Mouse (Mus musculus): ENCODE measurements at regions not wholly inside any gene's neighbourhood (a gene's known extent, or its start where the extent isn't known, plus 50 kb on each side); places are given as distances from the start of the nearest gene placed in this dataset.

DNA sequence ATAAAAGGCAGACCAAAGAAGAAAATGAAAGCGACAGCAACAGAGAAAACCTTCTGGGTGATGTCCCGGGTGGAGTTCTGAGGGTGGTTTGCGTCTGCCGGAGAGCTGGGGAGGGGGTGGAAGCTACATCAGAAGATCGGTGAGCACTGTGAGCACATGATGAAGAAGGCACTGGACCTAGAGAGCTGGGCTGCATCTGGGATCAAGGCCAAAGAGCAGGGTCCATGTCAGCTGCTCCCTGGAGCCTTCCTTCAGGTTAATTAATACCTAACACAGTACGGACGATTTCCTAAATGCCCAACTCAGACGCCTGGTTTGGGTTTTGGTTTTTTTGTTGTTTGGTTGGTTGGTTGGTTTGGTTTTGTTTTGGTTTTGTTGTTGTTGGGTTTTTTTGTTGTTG lies 228.6 kb upstream of the Zfp637 start:
- DNase-seq (ENCODE audit: low spot score), result peak; percentile 30
- H3K27ac ChIP-seq, result no peak overlapping the region

DNA sequence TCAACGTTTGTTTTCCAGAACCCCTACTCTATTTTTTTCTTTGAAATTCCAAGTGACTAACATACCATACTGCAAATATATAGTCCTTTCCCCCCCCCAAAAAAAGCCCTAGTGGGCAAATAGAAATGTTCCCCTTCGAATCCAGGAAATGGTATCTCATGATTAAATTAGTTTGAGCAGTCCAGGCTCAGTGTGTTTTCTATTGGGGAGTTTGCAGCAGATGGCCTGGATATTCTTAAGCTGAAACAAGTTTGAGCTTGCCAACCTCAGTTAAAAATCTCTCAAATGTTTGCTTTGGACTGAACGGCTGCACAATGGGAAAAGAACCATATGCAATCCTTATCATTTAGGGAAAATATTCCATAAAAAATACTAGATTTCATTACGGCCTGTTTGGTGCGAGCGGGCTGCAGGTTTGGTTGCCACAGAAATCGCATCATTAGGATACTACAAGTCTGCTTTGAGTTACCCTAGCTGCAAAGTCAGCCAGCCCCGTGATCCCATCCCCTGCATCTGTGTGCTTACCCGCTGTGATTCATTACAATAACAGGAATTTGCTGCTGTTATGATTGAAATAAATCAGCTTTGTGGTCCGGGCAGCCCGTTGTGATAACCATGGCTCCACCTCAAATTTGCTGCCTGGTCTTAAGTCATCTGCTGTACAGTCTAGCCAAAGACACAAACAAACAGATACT lies 227.2 kb upstream of the Zfp637 start:
- Histone ChIP-seq H3K36me3 (no peaks in the 10 kb centered on the region), H3K4me1 (peaks cover 18% of the 10 kb centered on the region), H3K27me3 (ENCODE audit: insufficient read depth, poor library complexity, severe bottlenecking) (peaks cover 88% of the 10 kb centered on the region), H3K9me3 (no peaks in the 10 kb centered on the region), H3K4me3 (no peak overlapping the region), H3K27ac (no peak overlapping the region)
- 82% methylated on average over 11 of the region's 11 CpGs for WGBS
- peak; percentile 41 for DNase-seq (ENCODE audit: low spot score)

More for the DNA sequence above, 228.6 kb upstream of the Zfp637 start:
- H3K4me1 ChIP-seq, result peaks cover 15% of the 10 kb centered on the region
- H3K4me3 ChIP-seq, result no peak overlapping the region
- 83% methylated on average over 8 of the region's 8 CpGs for whole genome bisulfite sequencing
- no peaks in the 10 kb centered on the region for H3K36me3 ChIP-seq
- H3K27me3 ChIP-seq (ENCODE audit: insufficient read depth, poor library complexity, severe bottlenecking), result peaks cover 90% of the 10 kb centered on the region
- peaks cover 4% of the 10 kb centered on the region; the same call in 1 of the 2 replicates for H3K9me3 ChIP-seq

DNA sequence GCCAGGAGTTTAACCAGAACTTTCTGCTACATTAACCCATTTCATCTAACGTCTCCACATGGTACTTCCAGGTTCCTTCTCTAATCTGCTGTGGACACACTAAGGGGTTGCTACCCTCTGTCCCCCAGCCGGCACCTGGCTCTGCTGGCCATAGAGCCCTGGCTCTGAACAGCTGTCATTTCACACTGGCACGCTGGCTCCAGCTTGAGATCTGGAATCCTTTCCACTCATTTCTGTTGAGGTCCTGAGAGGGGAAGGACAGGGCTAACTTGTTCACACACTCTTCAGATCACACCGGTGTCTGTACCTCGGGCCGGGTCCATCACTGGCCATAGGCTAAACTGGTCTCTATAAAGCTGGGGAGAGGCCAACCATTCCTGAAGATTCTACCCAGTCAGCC lies 226.6 kb upstream of the Zfp637 start:
- H3K27ac ChIP-seq, result no peak overlapping the region
- whole genome bisulfite sequencing, result 76% methylated on average over 6 of the region's 6 CpGs
- no peak overlapping the region for H3K4me3 ChIP-seq
- peak; percentile 61 for DNase-seq (ENCODE audit: low spot score)
- H3K27me3 ChIP-seq (ENCODE audit: insufficient read depth, poor library complexity, severe bottlenecking), result peaks cover 88% of the 10 kb centered on the region
- no peaks in the 10 kb centered on the region for H3K36me3 ChIP-seq
- H3K4me1 ChIP-seq, result peaks cover 18% of the 10 kb centered on the region
- no peaks in the 10 kb centered on the region for H3K9me3 ChIP-seq

DNA sequence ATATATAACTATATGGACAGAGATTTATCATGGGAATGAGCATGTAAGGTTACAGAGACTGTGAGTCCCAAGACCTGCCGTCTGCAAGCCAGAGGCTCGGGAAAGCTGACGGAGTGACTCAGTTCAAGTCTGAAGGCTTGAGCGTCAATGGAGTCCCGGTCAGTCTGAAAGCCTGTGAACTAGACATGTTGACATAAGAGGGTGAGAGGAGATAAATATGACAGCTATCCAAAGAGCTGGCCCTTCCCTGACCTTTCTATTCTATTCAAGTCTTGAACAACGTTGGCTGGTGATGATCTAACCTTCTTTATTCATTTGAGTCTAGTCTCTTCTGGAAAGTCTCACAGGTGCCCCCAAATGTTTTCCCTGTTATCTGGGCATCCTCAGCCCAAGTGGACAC lies 223.8 kb upstream of the Zfp637 start:
- H3K9me3 ChIP-seq, result no peaks in the 10 kb centered on the region
- no peak overlapping the region for H3K4me3 ChIP-seq
- H3K36me3 ChIP-seq, result no peaks in the 10 kb centered on the region
- DNase-seq (ENCODE audit: low spot score), result peak; percentile 74
- peaks cover 10% of the 10 kb centered on the region; the same call in 1 of the 2 replicates for H3K4me1 ChIP-seq
- WGBS, result 27% methylated on average over 6 of the region's 6 CpGs
- H3K27me3 ChIP-seq (ENCODE audit: insufficient read depth, poor library complexity, severe bottlenecking), result peaks cover 90% of the 10 kb centered on the region
- no peak overlapping the region for H3K27ac ChIP-seq

DNA sequence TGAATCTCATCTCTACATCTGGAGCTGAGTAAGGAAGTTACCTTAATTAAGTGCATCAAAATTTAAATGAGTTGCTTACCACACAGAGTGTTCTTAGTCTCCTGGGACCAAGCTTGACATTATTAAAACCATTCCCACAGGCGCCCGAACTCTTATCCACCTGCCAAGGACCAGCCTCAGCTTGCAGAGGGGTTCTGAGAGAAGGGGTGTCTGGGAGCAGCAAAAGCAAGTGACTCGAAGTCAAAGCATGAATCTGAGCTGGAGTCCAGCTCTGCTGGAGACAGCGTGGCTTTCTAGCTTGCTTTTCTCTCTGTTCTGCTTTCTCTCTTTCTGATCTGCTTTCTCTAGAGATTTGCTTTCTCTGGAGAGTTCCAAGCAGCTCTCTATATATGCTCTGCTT lies 223.0 kb upstream of the Zfp637 start:
- H3K27ac ChIP-seq, result no peak overlapping the region
- H3K4me3 ChIP-seq, result no peak overlapping the region
- 75% methylated on average over 4 of the region's 4 CpGs for WGBS
- H3K36me3 ChIP-seq, result no peaks in the 10 kb centered on the region
- no peaks in the 10 kb centered on the region for H3K9me3 ChIP-seq
- H3K4me1 ChIP-seq, result peaks cover 10% of the 10 kb centered on the region; the same call in 1 of the 2 replicates
- DNase-seq (ENCODE audit: low spot score), result peak; percentile 70
- H3K27me3 ChIP-seq (ENCODE audit: insufficient read depth, poor library complexity, severe bottlenecking), result peaks cover 90% of the 10 kb centered on the region

DNA sequence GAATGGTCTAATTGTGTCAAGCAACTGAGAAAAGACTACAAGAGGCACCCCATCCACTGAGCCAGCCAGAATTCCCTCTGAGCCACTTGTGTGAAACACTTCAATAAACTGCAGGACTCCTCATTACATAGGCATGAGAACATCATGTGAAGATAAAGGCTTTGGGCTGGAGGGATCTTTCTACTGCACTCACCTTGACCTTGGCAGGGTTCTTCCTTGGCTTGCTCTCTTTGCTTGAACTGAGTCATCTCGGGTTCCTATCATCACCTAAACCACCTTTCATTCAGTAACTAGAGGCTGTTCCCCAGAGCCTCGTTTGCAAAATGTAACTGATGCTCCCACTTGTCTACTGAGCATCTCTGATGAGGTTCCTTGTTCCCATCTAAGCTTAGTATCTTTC lies 221.4 kb upstream of the Zfp637 start:
- Histone ChIP-seq H3K4me3 (no peak overlapping the region), H3K9me3 (no peaks in the 10 kb centered on the region), H3K27me3 (ENCODE audit: insufficient read depth, poor library complexity, severe bottlenecking) (peaks cover 90% of the 10 kb centered on the region), H3K36me3 (no peaks in the 10 kb centered on the region), H3K27ac (no peak overlapping the region), H3K4me1 (peaks cover 7% of the 10 kb centered on the region; the same call in 1 of the 2 replicates)
- DNase-seq (ENCODE audit: low spot score), result peak; percentile 51
- WGBS, result 61% methylated on average over 2 of the region's 2 CpGs

DNA sequence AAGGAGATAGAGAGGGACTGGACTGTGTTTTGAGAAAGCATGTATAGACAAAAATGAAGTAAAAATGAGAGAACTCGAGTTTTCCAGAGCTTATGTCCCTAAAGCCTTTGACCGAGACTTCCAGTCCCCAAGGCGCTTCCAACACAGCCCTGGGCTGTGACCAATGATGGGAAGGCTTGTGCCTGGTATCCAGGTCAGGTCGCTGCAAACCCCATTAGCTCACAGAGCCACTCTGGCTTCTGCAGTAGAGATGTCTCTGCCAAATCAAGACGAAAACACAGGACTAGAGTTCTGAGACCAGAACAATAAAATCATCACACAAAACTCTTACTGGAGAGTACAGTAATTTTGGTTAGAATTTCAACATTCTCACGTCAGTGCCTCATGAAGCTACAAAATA lies 218.5 kb upstream of the Zfp637 start:
- no peaks in the 10 kb centered on the region for H3K9me3 ChIP-seq
- DNase-seq (ENCODE audit: low spot score), result no peak
- no peak overlapping the region for H3K4me3 ChIP-seq
- no peaks in the 10 kb centered on the region for H3K36me3 ChIP-seq
- peaks cover 88% of the 10 kb centered on the region for H3K27me3 ChIP-seq (ENCODE audit: insufficient read depth, poor library complexity, severe bottlenecking)
- H3K4me1 ChIP-seq, result peaks cover 3% of the 10 kb centered on the region
- WGBS, result 69% methylated on average over 6 of the region's 6 CpGs
- H3K27ac ChIP-seq, result no peak overlapping the region

DNA sequence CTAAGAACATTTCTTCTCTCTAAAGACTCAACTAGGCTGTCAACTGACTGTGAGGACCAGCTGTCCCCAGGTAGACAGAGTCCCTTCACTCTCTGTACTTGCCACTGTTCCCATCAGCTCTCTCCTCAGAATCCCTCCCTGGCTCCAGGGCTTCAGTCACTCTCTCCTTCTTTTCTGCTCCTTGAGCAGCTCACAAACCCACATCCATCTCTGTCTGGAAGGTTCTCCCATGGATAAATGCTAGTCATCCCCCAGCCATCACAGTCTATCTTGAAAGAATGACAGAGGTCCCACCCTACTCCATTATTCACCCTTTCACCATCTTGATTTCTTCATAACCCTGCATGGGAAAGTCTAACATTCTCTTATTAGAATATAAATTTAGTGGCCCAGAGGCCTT lies 218.0 kb upstream of the Zfp637 start:
- DNase-seq (ENCODE audit: low spot score), result peak; percentile 42
- peaks cover 91% of the 10 kb centered on the region for H3K27me3 ChIP-seq (ENCODE audit: insufficient read depth, poor library complexity, severe bottlenecking)
- H3K9me3 ChIP-seq, result no peaks in the 10 kb centered on the region

DNA sequence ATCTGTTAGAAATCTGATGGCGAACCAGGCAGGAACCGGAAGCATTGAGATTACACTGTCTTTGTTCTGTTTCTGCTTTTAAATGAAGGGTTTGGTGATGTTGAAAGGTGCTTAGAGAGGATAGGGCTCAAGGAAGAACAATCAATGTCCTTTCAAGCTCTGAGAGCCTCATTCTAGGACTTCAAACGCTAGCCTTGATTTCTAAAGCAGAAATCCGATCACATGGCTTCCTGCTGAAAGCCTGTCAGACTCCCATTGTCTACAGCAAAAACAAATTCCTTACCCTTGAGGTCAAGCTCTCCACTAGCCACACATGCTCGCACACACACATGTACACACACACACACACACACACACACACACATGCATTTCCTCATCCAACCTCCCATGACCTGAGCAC lies 215.3 kb upstream of the Zfp637 start:
- Histone ChIP-seq H3K4me1 (no peaks in the 10 kb centered on the region; the same call in 1 of the 2 replicates), H3K27ac (no peak overlapping the region), H3K4me3 (no peak overlapping the region), H3K27me3 (ENCODE audit: insufficient read depth, poor library complexity, severe bottlenecking) (peaks cover 64% of the 10 kb centered on the region), H3K9me3 (no peaks in the 10 kb centered on the region), H3K36me3 (no peaks in the 10 kb centered on the region)
- WGBS, result 60% methylated on average over 5 of the region's 5 CpGs
- no peak for DNase-seq (ENCODE audit: low spot score)

More for the DNA sequence above, 218.0 kb upstream of the Zfp637 start:
- H3K27ac ChIP-seq, result no peak overlapping the region
- no peaks in the 10 kb centered on the region for H3K36me3 ChIP-seq
- no peak overlapping the region for H3K4me3 ChIP-seq
- H3K4me1 ChIP-seq, result no peaks in the 10 kb centered on the region; the same call in 1 of the 2 replicates

DNA sequence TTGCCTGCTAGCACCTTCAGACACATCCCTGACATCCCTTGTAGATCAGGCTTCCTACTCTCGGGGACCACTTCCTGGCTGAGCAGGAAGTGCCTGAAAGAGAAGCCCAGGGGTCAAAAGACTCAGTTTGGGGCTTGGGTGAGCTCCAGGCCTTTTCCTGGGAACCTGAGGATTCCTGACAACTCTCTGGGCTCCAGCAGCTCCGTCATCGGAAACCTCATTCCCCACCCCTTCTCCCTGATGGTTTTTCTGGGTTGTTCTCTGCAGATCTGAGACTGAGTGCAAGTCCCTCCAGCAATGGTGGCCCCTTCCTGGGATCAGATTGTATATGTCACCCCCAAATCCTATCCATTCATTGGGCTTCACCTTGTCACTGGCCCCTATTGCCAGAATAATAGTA lies 213.5 kb upstream of the Zfp637 start:
- Histone ChIP-seq H3K27me3 (ENCODE audit: insufficient read depth, poor library complexity, severe bottlenecking) (peaks cover 53% of the 10 kb centered on the region), H3K4me1 (no peaks in the 10 kb centered on the region; the same call in 1 of the 2 replicates), H3K27ac (no peak overlapping the region), H3K4me3 (no peak overlapping the region), H3K9me3 (no peaks in the 10 kb centered on the region), H3K36me3 (no peaks in the 10 kb centered on the region)
- peak; percentile 50 for DNase-seq (ENCODE audit: low spot score)
- WGBS, result 75% methylated on average over 3 of the region's 3 CpGs

DNA sequence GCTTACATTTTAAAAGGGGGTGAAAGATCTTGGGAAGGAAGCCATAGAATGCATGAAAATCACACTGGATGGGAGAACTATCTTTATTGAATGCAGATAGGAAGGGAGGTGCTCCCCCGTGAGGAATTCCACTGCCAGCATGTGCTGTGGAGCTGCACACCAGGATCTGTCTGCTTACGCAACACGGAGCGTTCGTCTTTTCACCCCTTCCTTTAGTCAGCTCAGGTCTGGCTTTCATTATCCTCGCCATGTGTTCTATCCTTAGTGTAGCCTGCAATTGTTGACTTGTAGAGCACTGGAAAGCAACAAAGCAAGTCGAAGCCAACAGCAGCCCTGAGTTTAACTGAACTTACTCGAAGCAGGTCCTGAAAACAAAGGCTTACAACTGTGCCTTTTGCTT lies 194.4 kb upstream of the Zfp637 start:
- Histone ChIP-seq H3K27me3 (ENCODE audit: insufficient read depth, poor library complexity, severe bottlenecking) (peaks cover 16% of the 10 kb centered on the region), H3K4me3 (no peak overlapping the region), H3K27ac (no peak overlapping the region), H3K9me3 (no peaks in the 10 kb centered on the region), H3K36me3 (no peaks in the 10 kb centered on the region), H3K4me1 (0 out of 2 replicates have a peak, but pooled peaks cover 1% of the 10 kb centered on the region)
- 73% methylated on average over 8 of the region's 8 CpGs for WGBS
- no peak for DNase-seq (ENCODE audit: low spot score)

DNA sequence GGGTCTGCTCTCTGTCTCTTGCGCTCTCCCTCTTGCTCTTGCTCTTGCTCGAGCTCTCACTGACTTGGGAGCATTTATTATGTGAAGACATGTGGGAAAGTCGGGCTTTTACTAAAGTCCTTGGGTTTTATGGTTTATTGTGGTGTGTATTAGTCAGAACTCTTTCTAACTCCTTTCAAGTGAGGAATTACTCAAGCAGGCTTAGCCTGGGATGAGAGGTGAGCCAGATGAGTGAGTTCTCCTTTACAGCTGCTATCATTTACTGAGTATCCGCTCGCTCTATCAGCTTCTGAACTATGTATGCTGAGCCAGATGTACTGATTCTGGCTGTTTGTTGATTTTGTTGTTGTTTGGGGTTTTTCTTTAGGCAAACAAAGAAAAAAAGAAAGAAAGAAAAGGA lies 190.4 kb upstream of the Zfp637 start:
- Histone ChIP-seq H3K27me3 (ENCODE audit: insufficient read depth, poor library complexity, severe bottlenecking) (peaks cover 30% of the 10 kb centered on the region), H3K4me3 (no peak overlapping the region), H3K27ac (no peak overlapping the region), H3K4me1 (peaks cover 8% of the 10 kb centered on the region; the same call in 1 of the 2 replicates), H3K36me3 (no peaks in the 10 kb centered on the region), H3K9me3 (no peaks in the 10 kb centered on the region)
- no peak for DNase-seq (ENCODE audit: low spot score)
- 80% methylated on average over 5 of the region's 5 CpGs for WGBS

DNA sequence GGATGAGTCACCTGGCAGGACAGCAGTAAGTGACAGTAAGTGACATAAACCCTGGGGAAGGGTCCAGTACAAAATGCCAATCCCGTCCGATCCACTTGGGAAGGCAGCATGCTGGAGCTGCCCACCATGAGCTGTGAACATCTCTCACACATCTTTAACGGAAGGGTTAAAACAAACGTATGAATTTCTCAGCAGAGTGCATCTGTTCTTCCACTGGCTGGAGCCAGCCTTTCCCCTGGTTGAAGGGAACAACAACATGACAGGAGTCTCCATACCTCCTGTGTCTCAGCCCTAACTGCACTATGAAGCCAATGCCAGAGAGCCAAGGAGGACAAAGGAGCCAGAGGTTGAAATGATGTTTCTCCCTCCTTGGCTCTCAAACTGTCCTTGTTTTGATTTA lies 189.4 kb upstream of the Zfp637 start:
- 78% methylated on average over 4 of the region's 4 CpGs for WGBS
- DNase-seq (ENCODE audit: low spot score), result no peak
- no peak overlapping the region for H3K27ac ChIP-seq
- peaks cover 8% of the 10 kb centered on the region; the same call in 1 of the 2 replicates for H3K4me1 ChIP-seq
- no peaks in the 10 kb centered on the region for H3K9me3 ChIP-seq
- no peaks in the 10 kb centered on the region for H3K36me3 ChIP-seq
- peaks cover 39% of the 10 kb centered on the region for H3K27me3 ChIP-seq (ENCODE audit: insufficient read depth, poor library complexity, severe bottlenecking)
- no peak overlapping the region for H3K4me3 ChIP-seq

DNA sequence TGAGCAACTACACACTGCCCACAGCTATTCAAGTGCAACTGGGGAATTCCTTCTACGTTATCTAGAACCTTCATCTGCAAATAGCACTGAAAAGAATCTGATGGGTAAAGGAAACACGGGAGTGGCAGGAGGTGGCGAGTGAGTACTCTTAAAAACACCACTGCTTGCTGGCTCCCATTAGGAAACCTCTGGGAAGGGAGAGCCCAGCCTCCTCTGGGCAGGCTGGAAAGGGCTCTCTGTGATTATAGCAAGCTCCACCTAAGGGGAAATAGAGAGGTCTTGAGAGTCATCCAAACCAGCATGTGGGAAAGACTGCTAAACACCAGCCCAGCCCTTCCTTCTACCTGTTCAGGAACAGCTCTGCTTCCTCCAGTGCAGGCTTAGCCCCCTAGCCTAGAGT lies 189.0 kb upstream of the Zfp637 start:
- Histone ChIP-seq H3K4me1 (peaks cover 8% of the 10 kb centered on the region; the same call in 1 of the 2 replicates), H3K27me3 (ENCODE audit: insufficient read depth, poor library complexity, severe bottlenecking) (peaks cover 35% of the 10 kb centered on the region), H3K4me3 (no peak overlapping the region), H3K27ac (0 out of 2 replicates have a peak overlapping the region, but pooled peaks have one; percentile 22), H3K9me3 (no peaks in the 10 kb centered on the region), H3K36me3 (no peaks in the 10 kb centered on the region)
- no peak for DNase-seq (ENCODE audit: low spot score)
- 27% methylated on average over 3 of the region's 3 CpGs for WGBS

Data from heart, embryonic 10.5 days (tissue).